In genomic region chr5:124293967-124294366, GRCm38 (mm10) we compare ENCODE assay signal across 22 mouse cellular contexts.
"Had no signal": no experiment of that assay in that cellular context is flagged by ENCODE, and none has a peak within 500 bp of the region (broad histone marks: within the 10 kb centered on the region; RNA-seq: fewer than 3 reads in every experiment).

No protein-coding gene starts in this region.

- H3K9me3 ChIP-seq: limb, embryonic 12.5 days; limb, embryonic 15.5 days; midbrain, embryonic 12.5 days; midbrain, embryonic 15.5 days; neural tube, embryonic 12.5 days; neural tube, embryonic 15.5 days; stomach, embryonic 15.5 days had no signal

- H3K4me1 ChIP-seq: limb, embryonic 12.5 days; limb, embryonic 15.5 days; midbrain, embryonic 12.5 days; midbrain, embryonic 15.5 days; neural tube, embryonic 12.5 days; neural tube, embryonic 15.5 days; stomach, embryonic 15.5 days had no signal

- H3K27me3 ChIP-seq: limb, embryonic 12.5 days; limb, embryonic 15.5 days; midbrain, embryonic 12.5 days; midbrain, embryonic 15.5 days; neural tube, embryonic 12.5 days; neural tube, embryonic 15.5 days; stomach, embryonic 15.5 days had no signal

- H3K9ac ChIP-seq: limb, embryonic 12.5 days; limb, embryonic 15.5 days; liver, embryonic 14.5 days; liver, postnatal 0 days; lung, embryonic 14.5 days; midbrain, embryonic 12.5 days; midbrain, embryonic 15.5 days; neural tube, embryonic 12.5 days; neural tube, embryonic 15.5 days; stomach, embryonic 15.5 days had no signal

- H3K27ac ChIP-seq: kidney, postnatal 0 days; layer of hippocampus, adult 2 months; limb, embryonic 12.5 days; limb, embryonic 15.5 days; liver, embryonic 14.5 days; macrophage; midbrain, embryonic 12.5 days; midbrain, embryonic 15.5 days; neural tube, embryonic 12.5 days; neural tube, embryonic 15.5 days; stomach, embryonic 15.5 days had no signal

- DNase-seq: layer of hippocampus, adult 9-11 months; left cerebral cortex, postnatal 4 days; liver, postnatal 0 days; lung, embryonic 14.5 days; right cerebral cortex, adult 18-20 months; right cerebral cortex, postnatal 14 days; spleen, adult 18-20 months; thymus, adult 18-20 months; thymus, postnatal 36 days had no signal

- H3K4me3 ChIP-seq: layer of hippocampus, adult 2 months; limb, embryonic 12.5 days; limb, embryonic 15.5 days; midbrain, embryonic 12.5 days; midbrain, embryonic 15.5 days; neural tube, embryonic 12.5 days; neural tube, embryonic 15.5 days; stomach, embryonic 15.5 days had no signal

- H3K4me2 ChIP-seq: limb, embryonic 12.5 days; limb, embryonic 15.5 days; liver, embryonic 11.5 days; lung, embryonic 14.5 days; midbrain, embryonic 12.5 days; midbrain, embryonic 15.5 days; neural tube, embryonic 12.5 days; neural tube, embryonic 15.5 days; stomach, embryonic 15.5 days had no signal

- ATAC-seq: liver, postnatal 0 days; lung, postnatal 0 days; midbrain, embryonic 15.5 days had no signal
